Mouse (Mus musculus) midbrain, postnatal 0 days (tissue): ENCODE data around the gene Skor1. TPM values are rescaled to one million over a fixed set of nuclear protein-coding genes. Genes with fewer than 3 reads are reported as not detected.
A peak's percentile ranks its signal among the peaks of the same experiment; 100 is the strongest.

ENCODE experiments used
- ATAC-seq: fragments of 200-750 bp; cut with Nextera tagmentation; 2 replicates; pipeline ENCODE4 v1.8.0; 2017; ENCODE audit warnings: moderate number of reproducible peaks, mild to moderate bottlenecking, moderate TSS enrichment, moderate library complexity; ENCODE audit not compliant: low FRiP score
- DNase-seq: peaks from one replicate; pipeline ENCODE4 v3.0.0-alpha.2; 2015; ENCODE audit warnings: low spot score
- H3K27ac ChIP-seq: fragments of 300-500 bp; sonication (generic); 2 replicates; pipeline ENCODE4 v1.5.1; 2014; ENCODE audit warnings: low read depth, mild to moderate bottlenecking, low read length, mixed read lengths
- H3K27me3 ChIP-seq: fragments of 300-500 bp; sonication (generic); 2 replicates; pipeline ENCODE4 v1.6.1; 2014; ENCODE audit warnings: low read length, control low read depth, mixed read lengths; ENCODE audit not compliant: insufficient read depth
- H3K36me3 ChIP-seq: fragments of 300-500 bp; sonication (generic); 2 replicates; pipeline ENCODE4 v1.6.1; 2014; ENCODE audit warnings: low read length, control low read depth, mixed read lengths; ENCODE audit not compliant: insufficient read depth
- H3K4me1 ChIP-seq: fragments of 300-500 bp; sonication (generic); 2 replicates; pipeline ENCODE4 v1.6.1; 2014; ENCODE audit warnings: mild to moderate bottlenecking, control low read depth, antibody characterized with exemption, low read length, mixed read lengths; ENCODE audit not compliant: insufficient read depth
- H3K4me2 ChIP-seq: fragments of 300-500 bp; sonication (generic); 2 replicates; pipeline ENCODE4 v1.6.1; 2014; ENCODE audit warnings: low read depth, mild to moderate bottlenecking, low read length, mixed read lengths; ENCODE audit not compliant: poor library complexity, severe bottlenecking
- H3K4me3 ChIP-seq: fragments of 300-500 bp; sonication (generic); 2 replicates; pipeline ENCODE4 v1.5.1; 2014; ENCODE audit warnings: low read depth, mild to moderate bottlenecking, low read length, moderate library complexity
- H3K9ac ChIP-seq: fragments of 300-500 bp; sonication (generic); replicated peaks from 2 replicates; pipeline ENCODE4 v1.6.1; 2014; ENCODE audit warnings: mild to moderate bottlenecking, low read length, moderate library complexity, mixed read lengths; ENCODE audit not compliant: poor library complexity, severe bottlenecking
- H3K9me3 ChIP-seq: fragments of 300-500 bp; sonication (generic); 2 replicates; pipeline ENCODE4 v1.6.1; 2016; ENCODE audit warnings: low read length, control low read depth
- CTCF ChIP-seq: IDR thresholded peaks from 2 replicates; pipeline ENCODE4 v1.5.1; 2016; ENCODE audit warnings: antibody characterized with exemption, mild to moderate bottlenecking
- WGBS: fragments of 180-500 bp; shearing (Covaris S2); extraction: QIAGEN DNeasy Blood & Tissue Kit; methylation state at CpG from one replicate; pipeline ENCODE4 v1.1.7; 2014; 5-methylcytosine and 5-hydroxymethylcytosine counted together
- polyA plus RNA-seq: library from polyadenylated mRNA; unstranded; fragments of >200 nt; fragmentation: Nextera tagmentation; extraction: Ambion mirVana; gene quantifications from 2 replicates; pipeline ENCODE4 v1.2.1, GENCODE M21; 2015
- total RNA-seq: library from RNA; depleted of rRNA; stranded (reverse); fragments of >200 nt; gene quantifications from 2 replicates; pipeline ENCODE4 v1.2.3, GENCODE M21; 2014; rRNA removed

The Skor1 gene
- total RNA-seq (1.2 and 5.5 TPM in 2 replicates), polyA plus RNA-seq (0.07 and 0.26 TPM in 2 replicates)

DNA sequence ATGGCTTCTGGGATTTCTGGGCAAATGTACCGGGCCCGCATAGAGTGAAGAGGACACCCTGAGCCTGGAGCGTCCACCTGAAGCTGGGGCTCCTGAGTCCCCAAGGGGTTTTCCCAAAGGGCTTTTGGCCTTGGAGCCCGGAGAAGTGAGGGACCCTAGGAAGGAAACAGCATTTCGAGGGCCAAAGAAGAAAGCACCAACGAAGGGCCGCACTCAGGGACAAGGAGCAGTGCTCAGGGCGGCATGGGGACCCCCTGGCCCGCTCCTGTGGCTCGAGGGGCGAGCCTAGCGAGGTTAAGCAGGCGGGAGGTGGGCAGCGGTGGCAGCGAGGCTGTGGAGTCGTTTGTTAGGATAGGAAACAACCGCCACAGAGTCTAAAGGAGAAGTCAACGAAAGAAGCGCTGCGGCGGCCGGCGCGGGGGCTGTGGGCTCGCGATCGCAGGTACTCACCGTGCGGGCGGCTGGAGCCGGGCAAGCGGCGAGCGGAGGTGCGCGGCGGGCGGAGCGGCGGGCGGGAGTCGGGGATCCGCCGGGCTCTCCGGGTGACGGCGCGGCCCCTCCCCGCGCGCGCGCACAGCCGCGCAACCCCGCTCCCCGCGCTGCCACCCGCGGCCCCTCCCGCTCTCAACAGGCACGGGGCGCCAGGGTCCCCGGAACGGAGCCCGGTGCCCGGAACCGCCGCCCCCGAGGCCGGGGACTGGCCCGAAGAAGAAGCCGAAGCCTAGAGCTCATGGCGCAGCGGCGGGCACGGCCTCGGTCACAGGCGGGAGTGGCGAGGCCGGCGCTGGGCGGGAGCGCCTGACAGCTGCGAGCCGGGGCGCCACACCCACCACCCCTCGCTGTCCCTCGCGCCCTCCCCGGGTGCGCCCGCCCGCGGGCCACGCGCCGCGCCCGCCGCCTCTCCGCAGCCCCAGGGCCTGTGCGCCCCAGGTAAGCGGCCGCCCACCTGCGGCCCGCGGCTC is at the start of gene Skor1:
Gene Skor1, minus strand, starts transcription at position 552 of the 962 bp plus-strand sequence.
- Histone ChIP-seq H3K9me3 (no peaks in the 10 kb centered on the region), H3K9ac (no peak within 1 kb of the TSS), H3K36me3 (no peaks in the 10 kb centered on the region; the same call in 1 of the 2 replicates), H3K4me3 (peak within 1 kb of the TSS; percentile 39), H3K4me1 (0 out of 2 replicates have a peak, but pooled peaks cover 4% of the 10 kb centered on the region), H3K27me3 (peaks cover 78% of the 10 kb centered on the region), H3K4me2 (peak within 1 kb of the TSS; percentile 65), H3K27ac (no peak within 1 kb of the TSS)
- no peak for TF ChIP-seq CTCF
- WGBS = under 1% methylated on average over 74 of the region's 108 CpGs
- ATAC-seq (no peak), DNase-seq (no peak)

DNA sequence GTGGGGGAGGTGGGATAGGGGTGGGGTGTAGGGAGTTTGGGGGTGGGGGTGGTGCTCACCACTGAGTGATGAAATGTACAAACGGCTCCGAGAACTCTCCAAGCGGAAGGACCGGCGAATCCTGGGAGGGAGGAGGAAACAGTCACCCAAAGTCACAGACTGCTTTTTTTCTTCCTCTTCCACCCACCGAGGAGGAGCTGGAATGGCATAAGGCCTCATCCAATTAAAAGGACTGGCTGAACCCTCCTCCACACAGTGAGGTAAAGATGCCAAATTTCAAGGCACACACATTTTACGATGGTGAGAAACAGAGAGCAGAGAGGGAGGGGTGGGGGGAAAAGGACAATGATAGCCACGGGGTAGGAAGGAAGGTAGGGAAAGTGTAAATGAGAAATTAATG is 48.5 kb upstream of the Skor1 start:
- TF ChIP-seq CTCF = no peak
- Histone ChIP-seq H3K9me3 (no peaks in the 10 kb centered on the region), H3K4me1 (0 out of 2 replicates have a peak, but pooled peaks cover 3% of the 10 kb centered on the region), H3K4me3 (no peak overlapping the region), H3K9ac (no peak overlapping the region), H3K36me3 (no peaks in the 10 kb centered on the region), H3K27me3 (no peaks in the 10 kb centered on the region), H3K27ac (no peak overlapping the region), H3K4me2 (no peak overlapping the region)
- 31% methylated on average over 8 of the region's 8 CpGs for WGBS
- DNase-seq (no peak), ATAC-seq (no peak)

GRCm38 (mm10) chr9:63196114-63196682 is 47.4 kb upstream of the Skor1 start:
- no peak for ATAC-seq
- no peak overlapping the region for H3K4me3 ChIP-seq
- no peak for TF ChIP-seq CTCF
- 71% methylated on average over 8 of the region's 8 CpGs for WGBS
- no peak for DNase-seq
- H3K9me3 ChIP-seq = no peaks in the 10 kb centered on the region
- no peaks in the 10 kb centered on the region for H3K27me3 ChIP-seq
- no peak overlapping the region for H3K4me2 ChIP-seq
- H3K27ac ChIP-seq = no peak overlapping the region
- no peak overlapping the region for H3K9ac ChIP-seq
- no peaks in the 10 kb centered on the region for H3K36me3 ChIP-seq
- H3K4me1 ChIP-seq = 0 out of 2 replicates have a peak, but pooled peaks cover 3% of the 10 kb centered on the region

DNA sequence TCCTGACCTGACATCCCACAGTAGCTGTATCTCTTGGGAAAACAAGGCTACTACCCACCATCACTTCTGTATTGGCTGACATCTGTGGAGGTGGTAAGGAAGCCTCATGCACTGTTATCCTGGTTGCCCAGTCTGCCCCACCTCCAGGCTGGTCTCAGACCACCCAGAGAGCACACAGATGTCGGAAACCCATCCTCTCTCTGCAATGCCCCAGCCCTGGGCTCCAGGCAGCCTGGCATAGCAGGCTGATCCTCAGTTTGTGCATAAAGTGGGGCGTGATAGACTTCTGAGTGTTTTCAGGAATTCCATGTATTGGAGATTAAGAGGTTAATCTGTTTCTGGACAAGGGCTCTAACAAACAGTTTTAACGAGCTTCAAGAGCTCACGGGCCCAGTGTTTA is 46.8 kb upstream of the Skor1 start:
- no peak overlapping the region for H3K9ac ChIP-seq
- DNase-seq (no peak), ATAC-seq (no peak)
- TF ChIP-seq CTCF = no peak
- no peaks in the 10 kb centered on the region for H3K9me3 ChIP-seq
- WGBS = 43% methylated on average over 4 of the region's 4 CpGs
- H3K27ac ChIP-seq = no peak overlapping the region
- no peak overlapping the region for H3K4me2 ChIP-seq
- H3K36me3 ChIP-seq = no peaks in the 10 kb centered on the region
- H3K27me3 ChIP-seq = no peaks in the 10 kb centered on the region
- H3K4me3 ChIP-seq = no peak overlapping the region
- H3K4me1 ChIP-seq = 0 out of 2 replicates have a peak, but pooled peaks cover 3% of the 10 kb centered on the region

- no peak overlapping the region for H3K27ac ChIP-seq
- no peak overlapping the region for H3K4me2 ChIP-seq
- no peaks in the 10 kb centered on the region for H3K9me3 ChIP-seq
- H3K9ac ChIP-seq = no peak overlapping the region
- 0 out of 2 replicates have a peak, but pooled peaks cover 3% of the 10 kb centered on the region for H3K4me1 ChIP-seq
- no peaks in the 10 kb centered on the region for H3K27me3 ChIP-seq
- H3K36me3 ChIP-seq = no peaks in the 10 kb centered on the region
- 53% methylated on average over 9 of the region's 9 CpGs for WGBS
- no peak for TF ChIP-seq CTCF
- no peak overlapping the region for H3K4me3 ChIP-seq
- no peak for ATAC-seq
- DNase-seq = no peak
These were observed 46.0 kb upstream of the Skor1 start for GRCm38 (mm10) chr9:63194791-63195190.

- Histone ChIP-seq H3K9ac (no peak overlapping the region), H3K27ac (no peak overlapping the region), H3K36me3 (no peaks in the 10 kb centered on the region), H3K4me1 (0 out of 2 replicates have a peak, but pooled peaks cover under 1% of the 10 kb centered on the region), H3K27me3 (no peaks in the 10 kb centered on the region), H3K4me2 (no peak overlapping the region), H3K9me3 (no peaks in the 10 kb centered on the region), H3K4me3 (no peak overlapping the region)
- whole genome bisulfite sequencing = 74% methylated on average over 4 of the region's 4 CpGs
- no peak for ATAC-seq
- TF ChIP-seq CTCF = no peak
- no peak for DNase-seq
These were observed 44.0 kb upstream of the Skor1 start for GRCm38 (mm10) chr9:63192809-63193208.
